Mouse (Mus musculus) kidney, embryonic 14.5 days (tissue): ENCODE results near the gene Gadl1. TPM values are rescaled to one million over a fixed set of nuclear protein-coding genes. Genes with fewer than 3 reads are reported as not detected.

ENCODE experiments used
- ATAC-seq: fragments of 200-750 bp; cut with Nextera tagmentation; 2 replicates; pipeline ENCODE4 v1.8.0; 2017; ENCODE audit warnings: moderate number of reproducible peaks, mild to moderate bottlenecking, moderate TSS enrichment, moderate library complexity; ENCODE audit not compliant: low FRiP score, low TSS enrichment
- H3K27ac ChIP-seq: fragments of 300-500 bp; sonication (generic); 2 replicates; pipeline ENCODE4 v1.5.1; 2014; ENCODE audit warnings: low read depth, mild to moderate bottlenecking, low read length, moderate library complexity, mixed read lengths
- H3K27me3 ChIP-seq: fragments of 300-500 bp; sonication (generic); 2 replicates; pipeline ENCODE4 v1.6.1; 2014; ENCODE audit warnings: mild to moderate bottlenecking, low read length; ENCODE audit not compliant: control insufficient read depth, insufficient read depth
- H3K36me3 ChIP-seq: fragments of 300-500 bp; sonication (generic); 2 replicates; pipeline ENCODE4 v1.6.1; 2014; ENCODE audit warnings: low read length, mixed read lengths; ENCODE audit not compliant: control insufficient read depth, insufficient read depth
- H3K4me1 ChIP-seq: fragments of 300-500 bp; sonication (generic); 2 replicates; pipeline ENCODE4 v1.6.1; 2014; ENCODE audit warnings: low read length, mixed read lengths; ENCODE audit not compliant: control insufficient read depth, insufficient read depth
- H3K4me2 ChIP-seq: fragments of 300-500 bp; sonication (generic); replicated peaks from 2 replicates; pipeline ENCODE4 v1.6.1; 2014; ENCODE audit warnings: low read depth, mild to moderate bottlenecking, low read length
- H3K4me3 ChIP-seq: fragments of 300-500 bp; sonication (generic); 2 replicates; pipeline ENCODE4 v1.5.1; 2014; ENCODE audit warnings: mild to moderate bottlenecking, low read length
- H3K9ac ChIP-seq: fragments of 300-500 bp; sonication (generic); 2 replicates; pipeline ENCODE4 v1.6.1; 2014; ENCODE audit warnings: low read depth, mild to moderate bottlenecking, low read length, moderate library complexity
- H3K9me3 ChIP-seq: fragments of 300-500 bp; sonication (generic); 2 replicates; pipeline ENCODE4 v1.6.1; 2016; ENCODE audit warnings: low read length; ENCODE audit not compliant: control insufficient read depth
- WGBS: fragments of 180-500 bp; shearing (Covaris S2); extraction: QIAGEN DNeasy Blood & Tissue Kit; methylation state at CpG from one replicate; pipeline ENCODE4 v1.1.7; 2014; 5-methylcytosine and 5-hydroxymethylcytosine counted together
- polyA plus RNA-seq: library from polyadenylated mRNA; unstranded; fragments of >200 nt; fragmentation: Nextera tagmentation; extraction: Ambion mirVana; gene quantifications from 2 replicates; pipeline ENCODE4 v1.2.1, GENCODE M21; 2014

Gene Gadl1
- polyA plus RNA-seq, 1 experiment from 2014 or later, result 0.60 TPM

DNA sequence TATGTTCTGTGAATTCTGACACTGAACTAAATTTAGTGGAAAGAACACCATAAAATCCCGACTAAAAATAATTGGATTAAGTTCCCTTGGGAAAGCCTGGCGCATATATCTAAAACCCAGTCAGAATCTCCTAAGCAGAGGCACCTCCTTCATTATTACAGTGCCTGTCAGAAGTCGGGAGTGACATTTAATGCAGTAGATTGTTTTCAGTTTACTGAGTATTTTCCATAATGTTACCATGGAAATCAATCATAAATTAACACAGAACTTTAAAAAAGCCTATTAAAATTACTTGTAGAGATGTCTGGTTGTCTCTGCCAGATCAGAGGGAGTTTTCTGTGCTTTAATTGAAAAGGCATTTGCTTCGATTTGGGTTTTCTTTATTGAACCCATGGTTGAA lies 33.2 kb downstream of the Gadl1 start:
- 0 out of 2 replicates have a peak, but pooled peaks cover 2% of the 10 kb centered on the region for H3K4me1 ChIP-seq
- WGBS, result 50% methylated on average over 4 of the region's 4 CpGs
- no peak for ATAC-seq
- H3K4me3 ChIP-seq, result no peak overlapping the region
- no peak overlapping the region for H3K9ac ChIP-seq
- H3K4me2 ChIP-seq, result no peak overlapping the region
- no peaks in the 10 kb centered on the region for H3K36me3 ChIP-seq
- H3K27me3 ChIP-seq, result no peaks in the 10 kb centered on the region
- no peak overlapping the region for H3K27ac ChIP-seq
- H3K9me3 ChIP-seq, result no peaks in the 10 kb centered on the region

- no peak overlapping the region for H3K4me3 ChIP-seq
- H3K4me1 ChIP-seq, result 0 out of 2 replicates have a peak, but pooled peaks cover 2% of the 10 kb centered on the region
- H3K36me3 ChIP-seq, result no peaks in the 10 kb centered on the region
- 15% methylated on average over 7 of the region's 7 CpGs for WGBS
- H3K27ac ChIP-seq, result no peak overlapping the region
- no peaks in the 10 kb centered on the region for H3K9me3 ChIP-seq
- no peak overlapping the region for H3K4me2 ChIP-seq
- H3K27me3 ChIP-seq, result no peaks in the 10 kb centered on the region
- ATAC-seq, result no peak
- no peak overlapping the region for H3K9ac ChIP-seq
Measured at GRCm38 (mm10) chr9:115942989-115943388, 33.7 kb downstream of the Gadl1 start.

- 0 out of 2 replicates have a peak, but pooled peaks cover 2% of the 10 kb centered on the region for H3K4me1 ChIP-seq
- no peak overlapping the region for H3K4me2 ChIP-seq
- H3K36me3 ChIP-seq, result no peaks in the 10 kb centered on the region
- no peak overlapping the region for H3K27ac ChIP-seq
- no peak overlapping the region for H3K4me3 ChIP-seq
- H3K27me3 ChIP-seq, result no peaks in the 10 kb centered on the region
- 77% methylated on average over 10 of the region's 10 CpGs for WGBS
- H3K9me3 ChIP-seq, result no peaks in the 10 kb centered on the region
- H3K9ac ChIP-seq, result no peak overlapping the region
- no peak for ATAC-seq
Measured at GRCm38 (mm10) chr9:115943577-115944320, 34.5 kb downstream of the Gadl1 start.

DNA sequence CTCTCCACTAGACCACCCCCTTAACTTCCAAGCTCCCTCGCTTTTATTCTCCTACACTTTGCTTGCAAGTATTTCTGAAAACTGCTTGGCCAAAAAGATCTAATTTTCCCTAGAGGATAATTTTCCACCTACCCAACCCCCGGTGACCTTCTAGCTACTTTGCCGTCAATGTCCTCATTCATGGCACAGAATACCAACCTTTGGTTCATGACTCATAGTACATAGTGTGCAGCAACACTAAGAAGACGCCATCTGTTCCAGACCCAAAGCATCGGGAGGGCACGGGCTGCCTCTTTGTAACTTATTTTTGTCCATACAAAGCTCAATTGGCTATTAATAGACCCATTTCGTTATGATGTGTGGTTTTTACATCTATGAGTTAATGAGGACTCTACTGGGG lies 55.8 kb downstream of the Gadl1 start:
- Histone ChIP-seq H3K9me3 (no peaks in the 10 kb centered on the region), H3K9ac (no peak overlapping the region), H3K4me2 (no peak overlapping the region), H3K4me1 (no peaks in the 10 kb centered on the region), H3K36me3 (no peaks in the 10 kb centered on the region), H3K4me3 (no peak overlapping the region), H3K27ac (no peak overlapping the region), H3K27me3 (no peaks in the 10 kb centered on the region)
- no peak for ATAC-seq
- WGBS, result 90% methylated on average over 7 of the region's 7 CpGs

DNA sequence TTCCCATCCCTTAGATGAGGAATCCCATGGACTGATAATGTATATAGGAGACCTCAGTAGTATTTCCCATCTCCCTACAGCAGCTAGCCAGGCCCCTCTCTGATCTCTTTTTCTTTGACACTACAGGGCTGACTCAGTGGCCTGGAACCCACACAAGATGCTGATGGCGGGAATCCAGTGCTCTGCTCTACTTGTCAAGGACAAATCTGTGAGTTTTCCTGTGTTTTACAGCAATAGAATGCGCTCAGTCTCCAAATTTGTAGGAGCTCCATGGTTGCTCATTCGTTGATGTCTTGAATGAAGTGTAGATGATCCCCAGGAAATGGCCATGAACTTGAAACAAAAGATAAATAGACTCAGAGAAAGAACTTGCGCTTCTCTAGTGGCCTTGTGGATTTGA lies 56.9 kb downstream of the Gadl1 start:
- Histone ChIP-seq H3K36me3 (no peaks in the 10 kb centered on the region), H3K9ac (no peak overlapping the region), H3K4me2 (no peak overlapping the region), H3K27ac (no peak overlapping the region), H3K4me1 (no peaks in the 10 kb centered on the region), H3K4me3 (no peak overlapping the region), H3K27me3 (no peaks in the 10 kb centered on the region), H3K9me3 (no peaks in the 10 kb centered on the region)
- 89% methylated on average over 4 of the region's 4 CpGs for WGBS
- ATAC-seq, result no peak

DNA sequence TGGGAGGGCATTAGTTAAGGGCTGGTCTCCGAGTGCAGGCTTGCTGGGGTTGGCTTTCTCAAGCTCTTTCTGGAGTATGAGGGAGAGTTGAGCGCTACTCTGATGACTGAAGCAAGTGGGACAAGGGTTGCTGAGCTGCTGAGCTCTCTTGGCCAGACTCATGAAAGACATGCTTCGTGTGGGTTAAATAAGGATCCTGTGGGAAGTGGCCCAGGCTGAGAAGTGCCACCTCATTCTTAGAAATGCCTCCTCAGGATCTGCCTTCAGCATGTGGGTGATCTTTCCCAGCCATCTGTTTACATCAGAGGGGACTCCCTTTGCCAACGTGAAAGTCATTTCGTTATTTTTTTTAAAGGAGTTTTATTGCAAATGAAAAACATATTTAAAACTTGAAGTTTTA lies 57.5 kb downstream of the Gadl1 start:
- ATAC-seq, result no peak
- 89% methylated on average over 5 of the region's 5 CpGs for WGBS
- Histone ChIP-seq H3K4me1 (no peaks in the 10 kb centered on the region), H3K36me3 (no peaks in the 10 kb centered on the region), H3K27me3 (no peaks in the 10 kb centered on the region), H3K4me3 (no peak overlapping the region), H3K9ac (no peak overlapping the region), H3K27ac (no peak overlapping the region), H3K9me3 (no peaks in the 10 kb centered on the region), H3K4me2 (no peak overlapping the region)

GRCm38 (mm10) chr9:115967638-115968037 lies 58.4 kb downstream of the Gadl1 start:
- H3K27ac ChIP-seq, result no peak overlapping the region
- no peak overlapping the region for H3K9ac ChIP-seq
- H3K4me2 ChIP-seq, result no peak overlapping the region
- no peaks in the 10 kb centered on the region for H3K27me3 ChIP-seq
- H3K4me3 ChIP-seq, result no peak overlapping the region
- no peaks in the 10 kb centered on the region for H3K4me1 ChIP-seq
- no peaks in the 10 kb centered on the region for H3K9me3 ChIP-seq
- 87% methylated on average over 5 of the region's 5 CpGs for WGBS
- no peaks in the 10 kb centered on the region for H3K36me3 ChIP-seq
- no peak for ATAC-seq

DNA sequence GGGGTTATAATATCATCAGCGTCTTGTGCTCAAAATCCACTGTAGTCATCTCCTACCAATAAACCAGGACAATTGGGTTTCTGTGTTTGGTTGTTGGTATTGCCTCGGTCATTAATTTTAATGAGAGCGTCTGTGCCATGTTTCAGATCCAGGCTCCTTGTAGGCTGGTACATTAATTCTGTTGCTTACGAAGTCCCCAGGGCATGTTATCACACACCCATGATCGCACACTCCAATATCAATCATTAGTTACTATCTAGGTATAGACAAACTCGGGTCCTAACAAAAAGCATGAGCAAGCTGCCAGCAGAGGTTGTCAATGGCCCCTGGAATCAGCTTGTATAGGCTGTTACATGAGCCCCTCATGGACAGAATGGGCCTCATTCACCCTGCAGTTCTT lies 67.6 kb downstream of the Gadl1 start:
- Histone ChIP-seq H3K4me1 (no peaks in the 10 kb centered on the region), H3K36me3 (no peaks in the 10 kb centered on the region), H3K9ac (no peak overlapping the region), H3K4me2 (no peak overlapping the region), H3K9me3 (no peaks in the 10 kb centered on the region), H3K27ac (no peak overlapping the region), H3K27me3 (no peaks in the 10 kb centered on the region), H3K4me3 (no peak overlapping the region)
- 47% methylated on average over 6 of the region's 6 CpGs for WGBS
- ATAC-seq, result no peak

DNA sequence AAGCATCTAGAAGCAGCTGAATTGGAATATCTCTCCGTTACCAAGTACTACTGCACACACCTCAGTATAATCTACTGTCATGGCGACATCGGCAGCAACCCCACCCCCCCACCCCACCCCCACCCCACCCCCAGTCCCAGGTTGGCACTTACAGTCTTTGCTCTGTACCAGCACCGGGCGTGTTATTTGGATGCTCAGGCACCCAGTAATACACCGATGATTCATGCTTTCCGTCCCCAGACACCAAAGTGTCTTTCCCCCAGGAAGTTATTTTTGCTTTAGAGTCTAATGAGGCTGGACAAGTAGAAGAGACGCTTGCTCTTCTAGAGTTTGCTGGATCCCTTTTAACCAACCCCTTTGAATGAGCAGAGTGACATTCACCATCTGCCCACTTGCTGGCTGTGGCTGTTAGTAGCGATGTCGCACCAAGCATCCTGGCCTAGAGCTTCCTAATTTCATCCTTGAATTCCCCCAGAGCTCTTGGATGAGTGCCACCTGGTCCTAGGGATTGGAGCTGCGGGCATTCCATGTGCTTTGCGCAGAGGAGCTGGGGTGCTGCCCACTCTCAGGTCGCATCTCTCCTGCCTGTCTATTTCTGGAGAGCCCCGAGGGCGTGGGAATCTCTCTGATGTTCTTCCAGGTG lies 68.5 kb downstream of the Gadl1 start:
- H3K4me1 ChIP-seq, result no peaks in the 10 kb centered on the region
- H3K27me3 ChIP-seq, result no peaks in the 10 kb centered on the region
- no peak overlapping the region for H3K4me3 ChIP-seq
- no peak for ATAC-seq
- no peak overlapping the region for H3K9ac ChIP-seq
- WGBS, result 74% methylated on average over 15 of the region's 15 CpGs
- H3K27ac ChIP-seq, result no peak overlapping the region
- no peaks in the 10 kb centered on the region for H3K9me3 ChIP-seq
- no peak overlapping the region for H3K4me2 ChIP-seq
- H3K36me3 ChIP-seq, result no peaks in the 10 kb centered on the region
